Mouse (Mus musculus) forebrain, embryonic 15.5 days (tissue): ENCODE measurements around the gene Fam229b. TPM values are rescaled to one million over a fixed set of nuclear protein-coding genes. Genes with fewer than 3 reads are reported as not detected.

Experiments
- ATAC-seq: fragments of 200-750 bp; cut with Nextera tagmentation; replicated peaks from 2 replicates; pipeline ENCODE4 v1.8.0; 2017; ENCODE audit warnings: mild to moderate bottlenecking, moderate TSS enrichment, moderate library complexity
- H3K27ac ChIP-seq: fragments of 300-500 bp; sonication (generic); replicated peaks from 2 replicates; pipeline ENCODE4 v1.5.1; 2015; ENCODE audit warnings: mild to moderate bottlenecking, inconsistent platforms
- H3K27me3 ChIP-seq: fragments of 300-500 bp; sonication (generic); 2 replicates; pipeline ENCODE4 v1.6.1; 2015; ENCODE audit warnings: inconsistent platforms
- H3K36me3 ChIP-seq: fragments of 300-500 bp; sonication (generic); 2 replicates; pipeline ENCODE4 v1.6.1; 2015; ENCODE audit warnings: mild to moderate bottlenecking, inconsistent platforms
- H3K4me1 ChIP-seq: fragments of 300-500 bp; sonication (generic); 2 replicates; pipeline ENCODE4 v1.6.1; 2015; ENCODE audit warnings: inconsistent platforms
- H3K4me2 ChIP-seq: fragments of 300-500 bp; sonication (generic); replicated peaks from 2 replicates; pipeline ENCODE4 v1.6.1; 2015; ENCODE audit warnings: mild to moderate bottlenecking, inconsistent platforms
- H3K4me3 ChIP-seq: fragments of 300-500 bp; sonication (generic); 2 replicates; pipeline ENCODE4 v1.5.1; 2015; ENCODE audit warnings: mild to moderate bottlenecking, inconsistent platforms
- H3K9ac ChIP-seq: fragments of 300-500 bp; sonication (generic); replicated peaks from 2 replicates; pipeline ENCODE4 v1.6.1; 2015; ENCODE audit warnings: mild to moderate bottlenecking, inconsistent platforms
- H3K9me3 ChIP-seq: fragments of 300-500 bp; sonication (generic); 2 replicates; pipeline ENCODE4 v1.6.1; 2016; ENCODE audit warnings: inconsistent platforms
- WGBS: fragments of 180-500 bp; shearing (Covaris S2); methylation state at CpG from one replicate; pipeline ENCODE4 v1.1.7; 2015; ENCODE audit warnings: mixed read lengths; 5-methylcytosine and 5-hydroxymethylcytosine counted together
- polyA plus RNA-seq: library from polyadenylated mRNA; unstranded; fragments of >200 nt; fragmentation: Nextera tagmentation; extraction: Ambion mirVana; gene quantifications from 2 replicates; pipeline ENCODE4 v1.2.1, GENCODE M21; 2015

The Fam229b gene
- polyA plus RNA-seq, 1 experiment from 2014 or later = 29.4 TPM

GRCm38 (mm10) chr10:39108837-39109488, 24.8 kb downstream of the Fam229b start:
- Histone ChIP-seq H3K4me2 (no peak overlapping the region), H3K27ac (no peak overlapping the region), H3K36me3 (no peaks in the 10 kb centered on the region), H3K27me3 (no peaks in the 10 kb centered on the region), H3K4me3 (no peak overlapping the region), H3K9ac (no peak overlapping the region), H3K4me1 (no peaks in the 10 kb centered on the region), H3K9me3 (no peaks in the 10 kb centered on the region)
- 65% methylated on average over 10 of the region's 10 CpGs for WGBS
- ATAC-seq = no peak

- Histone ChIP-seq H3K9ac (no peak overlapping the region), H3K4me2 (no peak overlapping the region), H3K9me3 (no peaks in the 10 kb centered on the region), H3K4me3 (no peak overlapping the region), H3K27me3 (no peaks in the 10 kb centered on the region), H3K4me1 (no peaks in the 10 kb centered on the region), H3K36me3 (no peaks in the 10 kb centered on the region), H3K27ac (no peak overlapping the region)
- 14% methylated on average over 4 of the region's 4 CpGs for WGBS
- no peak for ATAC-seq
Observed at GRCm38 (mm10) chr10:39106935-39107334, 26.8 kb downstream of the Fam229b start.

GRCm38 (mm10) chr10:39106413-39106812, 27.3 kb downstream of the Fam229b start:
- Histone ChIP-seq H3K36me3 (no peaks in the 10 kb centered on the region), H3K9me3 (no peaks in the 10 kb centered on the region), H3K4me3 (no peak overlapping the region), H3K27ac (no peak overlapping the region), H3K4me1 (no peaks in the 10 kb centered on the region), H3K27me3 (no peaks in the 10 kb centered on the region), H3K4me2 (no peak overlapping the region), H3K9ac (no peak overlapping the region)
- ATAC-seq = no peak
- WGBS = 41% methylated on average over 3 of the region's 3 CpGs

GRCm38 (mm10) chr10:39104803-39105449, 28.8 kb downstream of the Fam229b start:
- H3K36me3 ChIP-seq = no peaks in the 10 kb centered on the region
- no peaks in the 10 kb centered on the region for H3K9me3 ChIP-seq
- no peak for ATAC-seq
- no peaks in the 10 kb centered on the region for H3K27me3 ChIP-seq
- H3K4me3 ChIP-seq = no peak overlapping the region
- 93% methylated on average over 8 of the region's 8 CpGs for WGBS
- H3K4me1 ChIP-seq = no peaks in the 10 kb centered on the region
- H3K4me2 ChIP-seq = no peak overlapping the region
- H3K9ac ChIP-seq = no peak overlapping the region
- no peak overlapping the region for H3K27ac ChIP-seq

DNA sequence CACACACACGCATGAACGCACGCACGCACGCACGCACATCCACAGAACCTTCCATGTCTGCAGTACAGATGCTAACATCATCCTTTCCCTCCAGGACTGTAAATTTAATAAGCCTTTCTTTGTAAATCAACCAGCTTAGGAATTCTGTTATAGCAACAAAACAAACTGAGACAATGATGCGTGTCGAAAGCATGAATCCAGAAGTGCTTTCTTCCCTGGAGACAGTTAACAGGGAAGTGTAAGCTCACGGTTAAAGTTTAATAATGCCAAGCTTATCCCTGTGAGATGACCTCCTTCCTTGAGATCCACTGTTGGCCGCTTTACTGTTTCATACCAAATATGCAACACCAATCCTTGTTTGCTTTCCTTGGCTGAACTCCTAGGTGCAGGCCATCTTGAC, 35.0 kb downstream of the Fam229b start:
- Histone ChIP-seq H3K9me3 (no peaks in the 10 kb centered on the region), H3K4me3 (no peak overlapping the region), H3K4me1 (no peaks in the 10 kb centered on the region), H3K36me3 (no peaks in the 10 kb centered on the region), H3K9ac (no peak overlapping the region), H3K27ac (no peak overlapping the region), H3K4me2 (no peak overlapping the region), H3K27me3 (no peaks in the 10 kb centered on the region)
- ATAC-seq = no peak
- 95% methylated on average over 10 of the region's 10 CpGs for WGBS

GRCm38 (mm10) chr10:39096981-39097380, 36.7 kb downstream of the Fam229b start:
- Histone ChIP-seq H3K9me3 (no peaks in the 10 kb centered on the region), H3K4me1 (no peaks in the 10 kb centered on the region), H3K36me3 (no peaks in the 10 kb centered on the region), H3K27me3 (no peaks in the 10 kb centered on the region), H3K27ac (no peak overlapping the region), H3K9ac (no peak overlapping the region), H3K4me2 (no peak overlapping the region), H3K4me3 (no peak overlapping the region)
- WGBS = 84% methylated on average over 9 of the region's 9 CpGs
- ATAC-seq = no peak

GRCm38 (mm10) chr10:39072048-39072447, 61.7 kb downstream of the Fam229b start:
- Histone ChIP-seq H3K27ac (no peak overlapping the region), H3K27me3 (no peaks in the 10 kb centered on the region), H3K4me2 (no peak overlapping the region), H3K36me3 (no peaks in the 10 kb centered on the region), H3K9me3 (no peaks in the 10 kb centered on the region), H3K9ac (no peak overlapping the region), H3K4me3 (no peak overlapping the region), H3K4me1 (no peaks in the 10 kb centered on the region)
- WGBS = 92% methylated on average over 4 of the region's 4 CpGs
- no peak for ATAC-seq

Other genes with a start within 250 kb of the Fam229b start
- 13.2 and 14.2 TPM in 2 replicates for gene Lama4, start 168.4 kb downstream of the Fam229b start, polyA plus RNA-seq
- 10.2 and 11.1 TPM in 2 replicates for gene Tube1, start 62 bp upstream of the Fam229b start, polyA plus RNA-seq
- gene Ccn6, start 29.9 kb upstream of the Fam229b start, polyA plus RNA-seq = 0.13 and 0.52 TPM in 2 replicates
- 75.6 and 79.3 TPM in 2 replicates for gene Fyn, start 234.9 kb upstream of the Fam229b start, polyA plus RNA-seq